Mouse (Mus musculus): Measurements from ENCODE around the gene Trub1. TPM values are rescaled to one million over a fixed set of nuclear protein-coding genes. Genes with fewer than 3 reads are reported as not detected.

Trub1 gene
- polyA plus RNA-seq, 1 experiment from 2014 or later = 24.8 TPM

GRCm38 (mm10) chr19:57413170-57413569 is 39.5 kb upstream of the Trub1 start:
- ATAC-seq (replicated peaks; ENCODE audit: low FRiP score, low read depth) (no peak), DNase-seq (ENCODE audit: low spot score) (no peak)
- Histone ChIP-seq H3K4me3 (replicated peaks; ENCODE audit: low read depth, low read length) (no peak overlapping the region), H3K9ac (ENCODE audit: low read depth, low read length) (no peak overlapping the region), H3K4me1 (replicated peaks; ENCODE audit: insufficient read depth, low read length) (peaks cover 9% of the 10 kb centered on the region; the same call in 1 of the 2 replicates), H3K27ac (no peak overlapping the region), H3K9me3 (replicated peaks; ENCODE audit: low read length) (no peaks in the 10 kb centered on the region), H3K4me2 (ENCODE audit: low read length) (no peak overlapping the region), H3K27me3 (ENCODE audit: insufficient read depth, low read length) (no peaks in the 10 kb centered on the region), H3K36me3 (ENCODE audit: insufficient read depth, low read length) (no peaks in the 10 kb centered on the region)
- WGBS = 64% methylated on average over 3 of the region's 3 CpGs
- no peak for TF ChIP-seq CTCF (IDR thresholded peaks at IDR 0.05; ENCODE audit: low read depth)

- peak; percentile 43 for TF ChIP-seq CTCF (IDR thresholded peaks at IDR 0.05; ENCODE audit: low read depth)
- Histone ChIP-seq H3K9me3 (replicated peaks; ENCODE audit: low read length) (no peaks in the 10 kb centered on the region), H3K4me3 (replicated peaks; ENCODE audit: low read depth, low read length) (no peak overlapping the region), H3K27me3 (ENCODE audit: insufficient read depth, low read length) (no peaks in the 10 kb centered on the region), H3K36me3 (ENCODE audit: insufficient read depth, low read length) (no peaks in the 10 kb centered on the region), H3K9ac (ENCODE audit: low read depth, low read length) (no peak overlapping the region), H3K4me1 (replicated peaks; ENCODE audit: insufficient read depth, low read length) (peaks cover 9% of the 10 kb centered on the region; the same call in 1 of the 2 replicates), H3K27ac (no peak overlapping the region), H3K4me2 (ENCODE audit: low read length) (no peak overlapping the region)
- WGBS = 90% methylated on average over 6 of the region's 6 CpGs
- ATAC-seq (replicated peaks; ENCODE audit: low FRiP score, low read depth) (no peak), DNase-seq (ENCODE audit: low spot score) (no peak)
Measured at GRCm38 (mm10) chr19:57413918-57414317, 38.8 kb upstream of the Trub1 start.

GRCm38 (mm10) chr19:57415031-57415807 is 37.5 kb upstream of the Trub1 start:
- H3K4me3 ChIP-seq (replicated peaks; ENCODE audit: low read depth, low read length) = no peak overlapping the region
- no peaks in the 10 kb centered on the region for H3K9me3 ChIP-seq (replicated peaks; ENCODE audit: low read length)
- WGBS = 89% methylated on average over 8 of the region's 8 CpGs
- no peak for TF ChIP-seq CTCF (IDR thresholded peaks at IDR 0.05; ENCODE audit: low read depth)
- no peak for ATAC-seq (replicated peaks; ENCODE audit: low FRiP score, low read depth)
- H3K36me3 ChIP-seq (ENCODE audit: insufficient read depth, low read length) = no peaks in the 10 kb centered on the region
- no peaks in the 10 kb centered on the region for H3K27me3 ChIP-seq (ENCODE audit: insufficient read depth, low read length)
- no peak overlapping the region for H3K9ac ChIP-seq (ENCODE audit: low read depth, low read length)
- DNase-seq (ENCODE audit: low spot score) = no peak
- no peak overlapping the region for H3K4me2 ChIP-seq (ENCODE audit: low read length)
- no peak overlapping the region for H3K27ac ChIP-seq
- H3K4me1 ChIP-seq (replicated peaks; ENCODE audit: insufficient read depth, low read length) = peaks cover 9% of the 10 kb centered on the region; the same call in 1 of the 2 replicates

- Histone ChIP-seq H3K27ac (peak overlapping the region; percentile 72), H3K9ac (ENCODE audit: low read depth, low read length) (no peak overlapping the region), H3K4me3 (replicated peaks; ENCODE audit: low read depth, low read length) (no peak overlapping the region), H3K27me3 (ENCODE audit: insufficient read depth, low read length) (no peaks in the 10 kb centered on the region), H3K36me3 (ENCODE audit: insufficient read depth, low read length) (no peaks in the 10 kb centered on the region), H3K4me2 (ENCODE audit: low read length) (peak overlapping the region; percentile 45), H3K4me1 (replicated peaks; ENCODE audit: insufficient read depth, low read length) (no peaks in the 10 kb centered on the region), H3K9me3 (replicated peaks; ENCODE audit: low read length) (no peaks in the 10 kb centered on the region)
- 0 out of 2 replicates have a peak, but pooled peaks have one; percentile 14 for TF ChIP-seq CTCF (IDR thresholded peaks at IDR 0.05; ENCODE audit: low read depth)
- DNase-seq (ENCODE audit: low spot score) (peak; percentile 51), ATAC-seq (replicated peaks; ENCODE audit: low FRiP score, low read depth) (peak; percentile 71)
- 26% methylated on average over 17 of the region's 17 CpGs for WGBS
Measured at GRCm38 (mm10) chr19:57417800-57418580, 34.7 kb upstream of the Trub1 start.

- no peak overlapping the region for H3K9ac ChIP-seq (ENCODE audit: low read depth, low read length)
- H3K36me3 ChIP-seq (ENCODE audit: insufficient read depth, low read length) = no peaks in the 10 kb centered on the region
- H3K4me2 ChIP-seq (ENCODE audit: low read length) = no peak overlapping the region
- no peak overlapping the region for H3K27ac ChIP-seq
- DNase-seq (ENCODE audit: low spot score) (peak; percentile 66), ATAC-seq (replicated peaks; ENCODE audit: low FRiP score, low read depth) (no peak)
- H3K27me3 ChIP-seq (ENCODE audit: insufficient read depth, low read length) = no peaks in the 10 kb centered on the region
- no peaks in the 10 kb centered on the region for H3K4me1 ChIP-seq (replicated peaks; ENCODE audit: insufficient read depth, low read length)
- no peak for TF ChIP-seq CTCF (IDR thresholded peaks at IDR 0.05; ENCODE audit: low read depth)
- no peaks in the 10 kb centered on the region for H3K9me3 ChIP-seq (replicated peaks; ENCODE audit: low read length)
- H3K4me3 ChIP-seq (replicated peaks; ENCODE audit: low read depth, low read length) = no peak overlapping the region
- 12% methylated on average over 3 of the region's 3 CpGs for WGBS
Measured at GRCm38 (mm10) chr19:57423402-57423801, 29.3 kb upstream of the Trub1 start.

- no peak overlapping the region for H3K4me3 ChIP-seq (replicated peaks; ENCODE audit: low read depth, low read length)
- no peak overlapping the region for H3K4me2 ChIP-seq (ENCODE audit: low read length)
- DNase-seq (ENCODE audit: low spot score) = no peak
- H3K27me3 ChIP-seq (ENCODE audit: insufficient read depth, low read length) = no peaks in the 10 kb centered on the region
- no peak for TF ChIP-seq CTCF (IDR thresholded peaks at IDR 0.05; ENCODE audit: low read depth)
- no peaks in the 10 kb centered on the region for H3K9me3 ChIP-seq (replicated peaks; ENCODE audit: low read length)
- no peaks in the 10 kb centered on the region for H3K4me1 ChIP-seq (replicated peaks; ENCODE audit: insufficient read depth, low read length)
- no peak overlapping the region for H3K9ac ChIP-seq (ENCODE audit: low read depth, low read length)
- H3K27ac ChIP-seq = no peak overlapping the region
- no peaks in the 10 kb centered on the region for H3K36me3 ChIP-seq (ENCODE audit: insufficient read depth, low read length)
- ATAC-seq (replicated peaks; ENCODE audit: low FRiP score, low read depth) = no peak
- WGBS = 96% methylated on average over 15 of the region's 15 CpGs
Measured at GRCm38 (mm10) chr19:57425296-57425695, 27.4 kb upstream of the Trub1 start.

Data from kidney, postnatal 0 days (tissue).